Mouse (Mus musculus): Measurements from ENCODE around the gene Ap4s1.

GRCm38 (mm10) chr12:51768702-51769101 lies 77.9 kb downstream of the Ap4s1 start:
- TF ChIP-seq CTCF (IDR thresholded peaks at IDR 0.05) (no peak), EP300 (IDR thresholded peaks at IDR 0.05) (no peak)

Data from lung, postnatal 0 days (tissue).